Mouse (Mus musculus) right cerebral cortex, postnatal 4 days (tissue): ENCODE measurements around the gene Olfr710.
"Not testable (repeated sequence)": the region's sequence is repeated elsewhere in the genome, so short reads cannot be mapped to it uniquely, and the experiment has no call there.

Source experiments
- DNase-seq: peaks from one replicate; pipeline ENCODE4 v3.0.0-alpha.2; 2022

The Olfr710 gene

GRCm38 (mm10) chr7:106948212-106948611 is at the start of gene Olfr710:
Gene Olfr710 (minus strand): TSS chr7:106948312.
- no peak for DNase-seq

- no peak for DNase-seq
Measured at GRCm38 (mm10) chr7:106985236-106985635, 37.1 kb upstream of the Olfr710 start.

GRCm38 (mm10) chr7:106975353-106975752 is 27.2 kb upstream of the Olfr710 start, which contains the start of gene Olfr711:
Gene Olfr711 (minus strand): TSS chr7:106975453.
- no peak for DNase-seq

GRCm38 (mm10) chr7:106967503-106967902 is 19.4 kb upstream of the Olfr710 start:
- not testable (repeated sequence) for DNase-seq

GRCm38 (mm10) chr7:106963837-106964236 is 15.7 kb upstream of the Olfr710 start, which contains the start of gene Olfr6:
Gene Olfr6 (minus strand): TSS chr7:106963937.
- DNase-seq: no peak

GRCm38 (mm10) chr7:106932119-106932518 is 16.0 kb downstream of the Olfr710 start, which contains the start of gene Olfr709-ps1:
Gene Olfr709-ps1 (minus strand): TSS chr7:106932219.
- DNase-seq: no peak

GRCm38 (mm10) chr7:106920961-106921360 is 27.2 kb downstream of the Olfr710 start:
- not testable (repeated sequence) for DNase-seq

GRCm38 (mm10) chr7:106907676-106908075 is 40.4 kb downstream of the Olfr710 start, which contains the start of gene Olfr1532-ps1:
Gene Olfr1532-ps1 (plus strand): TSS chr7:106908001.
- DNase-seq: no peak

- DNase-seq: not testable (repeated sequence)
Measured at GRCm38 (mm10) chr7:106901141-106901540, 47.0 kb downstream of the Olfr710 start, which contains the start of gene Olfr707. Gene Olfr707 (minus strand): TSS chr7:106901241.
